Mouse (Mus musculus): ENCODE measurements around the gene Cdc14a. TPM values are rescaled to one million over a fixed set of nuclear protein-coding genes. Genes with fewer than 3 reads are reported as not detected.

Cdc14a gene
- polyA plus RNA-seq, 1 experiment from 2014 or later, result 13.4 TPM

GRCm38 (mm10) chr3:116389500-116390470, 34.0 kb downstream of the Cdc14a start:
- Histone ChIP-seq H3K4me1 (no peaks in the 10 kb centered on the region), H3K4me3 (no peak overlapping the region), H3K36me3 (peaks cover 6% of the 10 kb centered on the region; the same call in 1 of the 2 replicates), H3K9me3 (no peaks in the 10 kb centered on the region), H3K9ac (no peak overlapping the region), H3K27me3 (no peaks in the 10 kb centered on the region), H3K4me2 (replicated peaks) (no peak overlapping the region), H3K27ac (no peak overlapping the region)
- WGBS, result 90% methylated on average over 14 of the region's 14 CpGs
- no peak for ATAC-seq (ENCODE audit: insufficient number of reproducible peaks, insufficient read depth, low FRiP score, low TSS enrichment)

DNA sequence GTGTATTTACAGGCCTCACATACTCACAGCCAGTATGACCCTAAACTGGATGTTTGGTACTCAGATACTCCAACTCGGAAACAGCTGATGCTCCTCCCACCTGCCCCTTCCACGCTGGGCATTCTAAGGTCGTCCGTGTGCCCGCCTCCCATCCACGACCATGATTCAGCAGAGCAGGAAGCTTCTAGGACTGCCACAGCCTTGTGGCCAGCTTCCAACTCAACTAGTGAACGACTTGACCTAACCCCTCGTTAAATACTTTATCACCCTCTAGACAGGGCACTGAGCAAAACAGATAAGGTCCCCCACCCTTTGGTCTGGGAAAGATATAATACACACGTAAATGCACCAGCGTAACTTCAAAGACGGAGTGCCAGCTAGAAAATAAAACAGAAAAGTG, 35.0 kb downstream of the Cdc14a start:
- no peak overlapping the region for H3K9ac ChIP-seq
- no peak overlapping the region for H3K27ac ChIP-seq
- no peaks in the 10 kb centered on the region for H3K27me3 ChIP-seq
- WGBS, result 85% methylated on average over 11 of the region's 11 CpGs
- H3K9me3 ChIP-seq, result no peaks in the 10 kb centered on the region
- H3K36me3 ChIP-seq, result peaks cover 6% of the 10 kb centered on the region; the same call in 1 of the 2 replicates
- H3K4me3 ChIP-seq, result no peak overlapping the region
- H3K4me1 ChIP-seq, result no peaks in the 10 kb centered on the region
- ATAC-seq (ENCODE audit: insufficient number of reproducible peaks, insufficient read depth, low FRiP score, low TSS enrichment), result no peak
- no peak overlapping the region for H3K4me2 ChIP-seq (replicated peaks)

- H3K27me3 ChIP-seq, result no peaks in the 10 kb centered on the region
- no peaks in the 10 kb centered on the region for H3K4me1 ChIP-seq
- H3K4me2 ChIP-seq (replicated peaks), result no peak overlapping the region
- no peak overlapping the region for H3K4me3 ChIP-seq
- no peaks in the 10 kb centered on the region for H3K36me3 ChIP-seq
- no peak for ATAC-seq (ENCODE audit: insufficient number of reproducible peaks, insufficient read depth, low FRiP score, low TSS enrichment)
- H3K9ac ChIP-seq, result no peak overlapping the region
- no peak overlapping the region for H3K27ac ChIP-seq
- H3K9me3 ChIP-seq, result no peaks in the 10 kb centered on the region
These were observed 36.9 kb downstream of the Cdc14a start for GRCm38 (mm10) chr3:116386886-116387285.

- Histone ChIP-seq H3K4me2 (replicated peaks) (no peak overlapping the region), H3K9me3 (no peaks in the 10 kb centered on the region), H3K36me3 (no peaks in the 10 kb centered on the region), H3K27ac (no peak overlapping the region), H3K4me3 (no peak overlapping the region), H3K9ac (no peak overlapping the region), H3K4me1 (no peaks in the 10 kb centered on the region), H3K27me3 (no peaks in the 10 kb centered on the region)
- no peak for ATAC-seq (ENCODE audit: insufficient number of reproducible peaks, insufficient read depth, low FRiP score, low TSS enrichment)
- WGBS, result 91% methylated on average over 6 of the region's 6 CpGs
These were observed 37.5 kb downstream of the Cdc14a start for GRCm38 (mm10) chr3:116386342-116386741.

GRCm38 (mm10) chr3:116384319-116384718, 39.5 kb downstream of the Cdc14a start:
- Histone ChIP-seq H3K36me3 (no peaks in the 10 kb centered on the region), H3K4me1 (no peaks in the 10 kb centered on the region), H3K4me3 (no peak overlapping the region), H3K4me2 (replicated peaks) (no peak overlapping the region), H3K9me3 (no peaks in the 10 kb centered on the region), H3K9ac (no peak overlapping the region), H3K27ac (no peak overlapping the region), H3K27me3 (no peaks in the 10 kb centered on the region)
- WGBS, result 76% methylated on average over 7 of the region's 7 CpGs
- ATAC-seq (ENCODE audit: insufficient number of reproducible peaks, insufficient read depth, low FRiP score, low TSS enrichment), result no peak

DNA sequence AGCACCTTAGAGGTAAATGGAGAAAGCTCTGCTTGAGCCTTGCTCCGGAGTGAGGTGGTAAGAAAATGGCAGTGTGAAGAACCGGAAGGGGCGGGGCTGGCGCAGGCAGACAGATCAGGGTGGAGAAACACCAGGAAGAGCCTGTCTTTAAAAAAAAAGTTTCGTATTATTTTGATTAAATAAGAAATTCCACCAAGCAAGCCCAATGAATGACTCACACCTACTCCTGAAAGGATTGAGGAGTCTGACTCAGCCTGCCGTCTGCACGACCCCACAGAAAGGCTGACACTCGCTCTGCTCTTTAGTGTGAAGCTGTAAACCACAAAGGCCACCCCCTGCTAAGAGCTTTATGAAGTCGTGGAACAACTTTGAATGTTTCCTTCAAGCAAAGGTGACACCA, 43.5 kb downstream of the Cdc14a start:
- no peaks in the 10 kb centered on the region for H3K36me3 ChIP-seq
- H3K4me1 ChIP-seq, result no peaks in the 10 kb centered on the region
- H3K9ac ChIP-seq, result no peak overlapping the region
- no peaks in the 10 kb centered on the region for H3K9me3 ChIP-seq
- 67% methylated on average over 9 of the region's 9 CpGs for WGBS
- H3K4me2 ChIP-seq (replicated peaks), result no peak overlapping the region
- H3K27me3 ChIP-seq, result no peaks in the 10 kb centered on the region
- no peak overlapping the region for H3K4me3 ChIP-seq
- no peak for ATAC-seq (ENCODE audit: insufficient number of reproducible peaks, insufficient read depth, low FRiP score, low TSS enrichment)
- H3K27ac ChIP-seq, result no peak overlapping the region

- WGBS, result 78% methylated on average over 2 of the region's 2 CpGs
- no peak for ATAC-seq (ENCODE audit: insufficient number of reproducible peaks, insufficient read depth, low FRiP score, low TSS enrichment)
- H3K27ac ChIP-seq, result no peak overlapping the region
- no peaks in the 10 kb centered on the region for H3K4me1 ChIP-seq
- H3K27me3 ChIP-seq, result no peaks in the 10 kb centered on the region
- no peaks in the 10 kb centered on the region for H3K36me3 ChIP-seq
- no peak overlapping the region for H3K4me2 ChIP-seq (replicated peaks)
- no peak overlapping the region for H3K4me3 ChIP-seq
- H3K9ac ChIP-seq, result no peak overlapping the region
- no peaks in the 10 kb centered on the region for H3K9me3 ChIP-seq
These were observed 48.4 kb downstream of the Cdc14a start for GRCm38 (mm10) chr3:116375442-116375841.

DNA sequence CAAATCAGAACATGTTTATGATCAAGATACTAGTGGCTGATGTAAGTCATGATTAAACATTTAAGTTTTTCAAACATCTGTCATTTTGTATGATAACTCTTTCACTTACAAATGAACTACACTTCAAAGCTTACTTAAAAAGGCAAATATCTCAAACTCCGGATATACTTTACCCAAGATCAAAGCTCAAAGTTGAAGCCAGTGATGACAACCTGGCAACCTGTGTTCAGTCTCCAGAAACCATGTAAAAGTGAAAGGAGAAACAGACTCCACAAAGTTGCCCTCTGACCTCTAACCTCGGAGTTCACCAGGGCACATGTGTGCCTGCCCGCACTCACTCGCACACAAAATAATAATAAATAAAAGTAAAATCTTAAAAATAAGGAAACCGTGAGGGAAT, 49.3 kb downstream of the Cdc14a start:
- 61% methylated on average over 5 of the region's 5 CpGs for WGBS
- H3K9me3 ChIP-seq, result no peaks in the 10 kb centered on the region
- no peak for ATAC-seq (ENCODE audit: insufficient number of reproducible peaks, insufficient read depth, low FRiP score, low TSS enrichment)
- H3K27me3 ChIP-seq, result no peaks in the 10 kb centered on the region
- no peaks in the 10 kb centered on the region for H3K36me3 ChIP-seq
- H3K27ac ChIP-seq, result no peak overlapping the region
- H3K9ac ChIP-seq, result no peak overlapping the region
- no peaks in the 10 kb centered on the region for H3K4me1 ChIP-seq
- H3K4me2 ChIP-seq (replicated peaks), result no peak overlapping the region
- H3K4me3 ChIP-seq, result no peak overlapping the region

DNA sequence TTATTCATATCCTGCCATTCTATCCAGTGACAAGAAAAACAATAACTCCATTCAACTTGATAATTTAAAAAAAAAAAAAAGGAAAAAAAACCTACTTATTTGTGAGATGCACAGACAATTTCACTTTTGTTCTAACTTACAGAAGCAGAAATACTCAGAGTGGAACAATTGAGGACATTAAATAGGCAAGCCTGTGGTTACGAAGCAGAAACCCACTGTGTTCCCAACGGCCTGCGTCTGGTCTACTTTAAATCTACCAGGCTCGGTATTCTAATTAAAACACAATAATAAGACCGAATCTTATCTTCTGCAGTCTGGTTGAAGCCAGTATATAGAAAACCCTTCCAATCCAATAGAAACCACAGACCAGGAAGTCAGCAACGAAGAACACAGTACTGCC, 50.6 kb downstream of the Cdc14a start:
- 80% methylated on average over 6 of the region's 6 CpGs for WGBS
- no peak for ATAC-seq (ENCODE audit: insufficient number of reproducible peaks, insufficient read depth, low FRiP score, low TSS enrichment)

DNA sequence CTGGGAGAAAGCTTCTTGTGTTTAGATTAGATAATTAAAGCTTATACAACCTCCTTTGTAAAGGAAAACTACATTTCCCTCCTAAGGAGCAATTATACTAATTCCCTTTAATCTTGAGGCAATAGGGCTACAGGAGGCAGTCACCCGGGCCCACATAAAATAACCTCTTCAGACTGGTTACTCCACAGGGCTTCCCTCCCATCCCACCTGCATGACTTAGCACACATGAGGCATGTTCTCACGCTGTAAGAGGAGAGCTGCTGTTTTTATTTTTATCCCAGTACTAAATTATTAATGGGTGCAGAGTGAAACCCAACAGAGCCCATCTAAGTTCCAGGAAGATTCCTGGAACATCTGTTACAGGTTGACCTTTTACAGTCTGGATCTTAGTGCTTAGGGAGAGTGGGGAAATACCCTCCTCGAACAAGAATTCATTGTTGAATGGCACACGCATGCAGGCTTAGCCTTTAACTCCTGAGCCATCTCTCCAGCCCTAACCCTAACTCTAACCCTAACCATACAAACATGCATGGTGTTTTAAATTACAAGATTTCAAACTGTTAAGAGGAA, 54.9 kb downstream of the Cdc14a start:
- WGBS, result 12% methylated on average over 4 of the region's 4 CpGs
- no peak overlapping the region for H3K27ac ChIP-seq
- H3K9ac ChIP-seq, result no peak overlapping the region
- H3K4me3 ChIP-seq, result no peak overlapping the region
- H3K4me2 ChIP-seq (replicated peaks), result no peak overlapping the region
- H3K36me3 ChIP-seq, result no peaks in the 10 kb centered on the region
- peaks cover 11% of the 10 kb centered on the region; the same call in 1 of the 2 replicates for H3K4me1 ChIP-seq
- ATAC-seq (ENCODE audit: insufficient number of reproducible peaks, insufficient read depth, low FRiP score, low TSS enrichment), result peak; percentile 41; the same call in 1 of the 2 replicates
- no peaks in the 10 kb centered on the region for H3K9me3 ChIP-seq
- H3K27me3 ChIP-seq, result no peaks in the 10 kb centered on the region

More for the DNA sequence above, 50.6 kb downstream of the Cdc14a start:
- no peak overlapping the region for H3K4me3 ChIP-seq
- H3K27ac ChIP-seq, result no peak overlapping the region
- no peaks in the 10 kb centered on the region for H3K9me3 ChIP-seq
- no peaks in the 10 kb centered on the region for H3K36me3 ChIP-seq
- H3K9ac ChIP-seq, result no peak overlapping the region
- H3K4me1 ChIP-seq, result peaks cover 10% of the 10 kb centered on the region; the same call in 1 of the 2 replicates
- no peaks in the 10 kb centered on the region for H3K27me3 ChIP-seq
- no peak overlapping the region for H3K4me2 ChIP-seq (replicated peaks)

GRCm38 (mm10) chr3:116366125-116366524, 57.7 kb downstream of the Cdc14a start:
- WGBS, result 89% methylated on average over 2 of the region's 2 CpGs
- no peaks in the 10 kb centered on the region for H3K9me3 ChIP-seq
- no peaks in the 10 kb centered on the region for H3K27me3 ChIP-seq
- H3K27ac ChIP-seq, result no peak overlapping the region
- H3K4me2 ChIP-seq (replicated peaks), result no peak overlapping the region
- no peaks in the 10 kb centered on the region for H3K36me3 ChIP-seq
- H3K4me3 ChIP-seq, result no peak overlapping the region
- ATAC-seq (ENCODE audit: insufficient number of reproducible peaks, insufficient read depth, low FRiP score, low TSS enrichment), result no peak
- peaks cover 11% of the 10 kb centered on the region; the same call in 1 of the 2 replicates for H3K4me1 ChIP-seq
- H3K9ac ChIP-seq, result no peak overlapping the region

DNA sequence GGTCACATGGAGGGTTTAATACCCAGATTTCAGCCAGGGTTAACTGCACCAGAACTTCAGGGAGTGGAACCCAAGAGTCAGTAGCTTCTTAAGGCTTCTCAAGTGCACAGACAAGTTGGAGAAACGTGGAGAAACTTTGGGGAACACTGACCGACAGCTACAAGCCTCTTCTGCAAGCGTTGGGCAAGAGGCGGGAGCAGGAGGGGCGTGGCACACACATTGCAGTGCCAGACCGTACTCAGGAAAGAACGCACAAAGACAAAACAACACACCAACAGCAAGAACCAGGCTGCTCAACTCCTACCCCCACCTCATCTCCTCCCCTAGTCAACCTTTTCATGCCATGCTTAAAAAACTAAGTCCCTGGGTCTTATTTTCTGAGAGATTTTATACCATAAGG, 61.9 kb downstream of the Cdc14a start:
- no peaks in the 10 kb centered on the region for H3K4me1 ChIP-seq
- 0 out of 2 replicates have a peak, but pooled peaks cover 3% of the 10 kb centered on the region for H3K36me3 ChIP-seq
- no peak overlapping the region for H3K4me3 ChIP-seq
- H3K27ac ChIP-seq, result no peak overlapping the region
- no peaks in the 10 kb centered on the region for H3K27me3 ChIP-seq
- no peaks in the 10 kb centered on the region for H3K9me3 ChIP-seq
- no peak overlapping the region for H3K9ac ChIP-seq
- no peak for ATAC-seq (ENCODE audit: insufficient number of reproducible peaks, insufficient read depth, low FRiP score, low TSS enrichment)
- H3K4me2 ChIP-seq (replicated peaks), result no peak overlapping the region
- WGBS, result 81% methylated on average over 7 of the region's 7 CpGs

All from embryonic facial prominence, embryonic 12.5 days (tissue).